Comparison of ENCODE assay signal across 9 mouse cellular contexts in genomic region chr17:9759421-9759852, GRCm38 (mm10).
DNase-seq lines count a peak whose midpoint lies in the region; ATAC-seq and TF ChIP-seq lines count a peak whose summit lies in the region.
"Had no signal": no experiment of that assay in that cellular context is flagged by ENCODE, and none has a peak within 500 bp of the region (broad histone marks: within the 10 kb centered on the region; RNA-seq: fewer than 3 reads in every experiment).

No protein-coding gene starts in this region.

- WGBS in forebrain, embryonic 10.5 days, result 12% methylated on average over 7 of the region's 7 CpGs
- WGBS in liver, postnatal 0 days (ENCODE audit: insufficient replicate concordance), result 41% methylated on average over 7 of the region's 7 CpGs

- H3K27me3 ChIP-seq in forebrain, embryonic 10.5 days (ENCODE audit: poor library complexity, severe bottlenecking), result peaks cover 25% of the 10 kb centered on the region
- H3K27me3 ChIP-seq in liver, postnatal 0 days (ENCODE audit: insufficient read depth, low read length), result 0 out of 2 replicates have a peak, but pooled peaks cover 2% of the 10 kb centered on the region

- H3K9ac ChIP-seq in liver, postnatal 0 days (replicated peaks), result no peak overlapping the region
- H3K9ac ChIP-seq: liver, embryonic 15.5 days had no signal

- H3K27ac ChIP-seq in forebrain, embryonic 10.5 days, result peak overlapping the region; percentile 72
- no peak overlapping the region for H3K27ac ChIP-seq in liver, postnatal 0 days (ENCODE audit: low read depth)
- H3K27ac ChIP-seq: liver, embryonic 15.5 days had no signal

- intact Hi-C loops in heart, postnatal 36 days (cut with DNase I), result loop anchor here (2.0 to 10.0 kb wide), 4 partner anchors 129 to 1305 kb away; no protein-coding TSS in a partner anchor

- TF ChIP-seq CTCF in liver, postnatal 0 days (IDR thresholded peaks at IDR 0.05; ENCODE audit: low read depth), result peak; percentile 47

- peak; percentile 77 to 81 for DNase-seq in cerebellum, postnatal 10 days
- no peak for DNase-seq in cerebellum, adult 18-20 months
- DNase-seq in ES-CJ7 (ENCODE audit: low read depth, low spot score), result peak; percentile 14
- peak; percentile 45 for DNase-seq in forebrain, embryonic 10.5 days (ENCODE audit: extremely low spot score, low spot score)
- peak; percentile 58 to 68 for DNase-seq in heart, postnatal 36 days
- DNase-seq in liver, postnatal 0 days, result peak; percentile 46
- peak; percentile 76 for DNase-seq in testis, postnatal 10 days (ENCODE audit: low spot score)
- no peak for DNase-seq in ovary, postnatal 14 days (ENCODE audit: low spot score)

- TF ChIP-seq EP300 in liver, postnatal 0 days (IDR thresholded peaks at IDR 0.05; ENCODE audit: low read depth), result no peak

- H3K4me2 ChIP-seq in liver, postnatal 0 days (ENCODE audit: low read depth, low read length), result peak overlapping the region; percentile 19; the same call in 1 of the 2 replicates
- H3K4me2 ChIP-seq: liver, embryonic 15.5 days had no signal

- H3K36me3 ChIP-seq in forebrain, embryonic 10.5 days (replicated peaks), result no peaks in the 10 kb centered on the region
- no peaks in the 10 kb centered on the region for H3K36me3 ChIP-seq in liver, postnatal 0 days (replicated peaks; ENCODE audit: insufficient read depth, low read length)
- H3K36me3 ChIP-seq: liver, embryonic 15.5 days had no signal

- peaks cover 61% of the 10 kb centered on the region for H3K4me1 ChIP-seq in forebrain, embryonic 10.5 days
- H3K4me1 ChIP-seq in liver, postnatal 0 days (ENCODE audit: insufficient read depth), result peaks cover 13% of the 10 kb centered on the region
- H3K4me1 ChIP-seq: liver, embryonic 15.5 days had no signal

- 0 out of 2 replicates have a peak overlapping the region, but pooled peaks have one; percentile 4 for H3K4me3 ChIP-seq in forebrain, embryonic 10.5 days
- H3K4me3 ChIP-seq in liver, postnatal 0 days (ENCODE audit: low read depth, low read length), result no peak overlapping the region
- H3K4me3 ChIP-seq: liver, embryonic 15.5 days had no signal

- H3K9me3 ChIP-seq in forebrain, embryonic 10.5 days, result no peaks in the 10 kb centered on the region
- H3K9me3 ChIP-seq in liver, postnatal 0 days (ENCODE audit: low read length), result no peaks in the 10 kb centered on the region
- H3K9me3 ChIP-seq: liver, embryonic 15.5 days had no signal

- peak; percentile 62 for ATAC-seq in liver, postnatal 0 days

Comparison
In these comparisons a context has a peak if more than half of its experiments do, and no peak if none do; other contexts are left out.
1. DNase-seq: peak in cerebellum, postnatal 10 days (2 of 2), ES-CJ7 (single experiment), forebrain, embryonic 10.5 days (single experiment), heart, postnatal 36 days (2 of 2), liver, postnatal 0 days (single experiment) and testis, postnatal 10 days (single experiment); none in cerebellum, adult 18-20 months (0 of 2) and ovary, postnatal 14 days (single experiment).